Mouse (Mus musculus): ENCODE measurements around the gene 3830406C13Rik.
A peak's percentile ranks its signal among the peaks of the same experiment; 100 is the strongest.
"Not testable (repeated sequence)": the region's sequence is repeated elsewhere in the genome, so short reads cannot be mapped to it uniquely, and the experiment has no call there.

The 3830406C13Rik gene

DNA sequence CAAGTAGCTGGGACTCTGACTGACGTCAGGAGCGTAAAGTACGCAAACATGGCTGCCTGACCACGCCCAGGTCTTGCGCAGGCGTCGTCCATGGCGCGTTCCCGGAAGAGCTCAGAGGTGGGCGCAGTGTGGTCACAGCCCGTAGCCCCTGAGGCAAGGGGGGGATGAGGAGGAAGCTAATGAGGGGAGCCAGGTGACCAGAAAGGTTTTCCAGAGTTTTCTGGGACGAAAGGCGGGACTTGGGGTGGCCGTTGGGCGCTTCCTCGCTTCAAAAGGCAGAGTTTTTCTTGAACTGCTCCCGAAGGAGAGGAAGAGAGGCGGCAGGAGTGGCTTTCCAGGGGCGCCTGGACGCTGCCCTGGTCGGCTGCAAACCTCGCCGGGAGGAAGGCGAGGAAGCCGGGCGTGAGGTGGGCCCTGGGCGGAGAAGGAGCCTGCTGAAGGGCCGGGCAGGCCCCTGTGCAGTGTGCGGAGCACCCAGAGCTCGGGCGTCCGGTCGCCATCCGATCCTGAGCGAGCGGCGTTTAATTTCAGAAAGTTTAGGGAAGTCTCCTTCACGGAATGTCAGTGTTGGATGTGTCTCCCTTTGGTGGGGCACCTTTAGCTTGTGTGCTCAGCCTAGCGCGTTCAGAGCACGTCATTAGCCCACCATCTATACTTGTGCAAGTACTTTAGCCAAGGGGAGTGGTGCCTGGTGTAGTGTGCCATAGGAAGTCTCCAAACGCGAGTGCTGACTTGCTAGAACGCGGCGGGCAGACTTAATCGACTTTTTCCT lies at the start of gene 3830406C13Rik:
Gene 3830406C13Rik (plus strand): TSS at position 33 of the 772 bp plus-strand sequence.
- DNase-seq (ENCODE audit: low spot score): peak; percentile 90

DNA sequence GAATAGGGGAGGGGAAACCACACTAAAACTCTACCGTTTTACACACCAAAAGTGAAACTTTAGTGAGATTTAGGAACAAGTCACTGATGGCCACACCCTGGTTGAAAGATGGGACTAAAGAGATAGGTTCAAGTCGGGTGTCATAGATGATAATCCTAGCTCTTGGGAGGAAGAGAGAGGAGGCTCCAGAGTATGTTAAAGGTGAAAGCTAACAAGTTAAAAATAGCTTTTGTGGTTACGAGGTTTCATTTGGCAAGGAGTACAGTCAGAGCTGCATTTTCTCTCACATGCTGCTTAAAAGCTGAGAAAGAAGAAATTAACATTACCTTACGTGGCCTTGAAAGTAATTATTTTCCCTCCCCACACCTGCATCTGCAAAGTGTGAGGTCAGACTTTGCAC lies 40.2 kb upstream of the 3830406C13Rik start:
- no peak for DNase-seq (ENCODE audit: low spot score)

DNA sequence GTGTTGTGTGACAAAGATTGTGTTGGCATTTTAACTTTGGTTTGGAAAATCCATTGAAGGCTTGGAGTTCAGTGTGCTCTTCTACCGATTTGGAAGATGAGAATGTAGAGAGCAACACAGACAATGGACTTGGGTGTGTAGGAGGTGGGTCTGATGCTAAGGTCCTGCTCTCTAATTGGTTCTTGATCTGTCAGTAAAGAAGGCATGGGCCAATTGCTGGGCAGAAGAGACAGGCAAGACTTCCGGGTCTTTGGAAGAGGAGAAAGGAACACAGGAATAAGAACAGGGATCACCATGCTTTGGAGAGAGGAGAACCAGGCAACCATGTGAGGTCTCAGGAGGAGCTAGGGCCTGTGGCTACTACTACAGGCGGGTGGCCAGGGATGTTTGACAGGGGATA lies 7.9 kb upstream of the 3830406C13Rik start:
- DNase-seq (ENCODE audit: low spot score): no peak

DNA sequence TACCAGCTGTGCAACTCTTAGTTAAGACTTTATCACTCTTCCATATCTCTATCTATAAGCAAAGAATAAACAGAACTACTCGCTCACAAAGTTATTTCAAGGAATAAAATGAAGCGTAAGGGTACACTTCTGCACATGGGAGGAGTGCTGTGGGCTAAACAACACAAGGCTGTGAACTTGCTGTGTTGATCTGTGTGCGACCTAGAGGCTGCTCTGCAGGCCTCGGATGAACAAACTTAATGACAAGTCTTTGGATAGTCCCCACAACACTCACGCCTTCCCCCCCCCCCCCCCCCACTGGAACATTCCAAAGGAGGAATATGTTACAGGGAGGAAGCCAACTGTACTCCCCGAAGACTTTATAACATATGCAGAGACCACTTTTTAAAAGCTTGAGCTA lies 332 bp upstream of the 3830406C13Rik start, which contains the start of gene Gm49355:
Gene Gm49355 (plus strand): TSS at position 336 of the 400 bp plus-strand sequence.
- DNase-seq (ENCODE audit: low spot score): no peak

DNA sequence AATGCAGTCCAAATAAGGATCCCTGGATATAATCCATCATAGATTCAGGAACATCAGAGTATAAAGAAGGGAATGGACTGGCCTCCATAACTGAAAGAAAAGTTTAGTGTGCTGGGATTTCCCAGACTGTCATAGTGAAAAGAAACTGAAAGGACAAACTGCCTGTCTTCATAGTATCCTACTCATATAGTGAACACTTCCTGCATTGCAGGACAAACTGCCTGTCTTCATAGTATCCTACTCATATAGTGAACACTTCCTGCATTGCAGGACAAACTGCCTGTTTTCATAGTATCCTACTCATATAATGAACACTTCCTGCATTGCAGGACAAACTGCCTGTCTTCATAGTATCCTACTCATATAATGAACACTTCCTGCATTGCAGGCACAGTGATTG lies 5.8 kb downstream of the 3830406C13Rik start:
- not testable (repeated sequence) for DNase-seq (ENCODE audit: low spot score)

DNA sequence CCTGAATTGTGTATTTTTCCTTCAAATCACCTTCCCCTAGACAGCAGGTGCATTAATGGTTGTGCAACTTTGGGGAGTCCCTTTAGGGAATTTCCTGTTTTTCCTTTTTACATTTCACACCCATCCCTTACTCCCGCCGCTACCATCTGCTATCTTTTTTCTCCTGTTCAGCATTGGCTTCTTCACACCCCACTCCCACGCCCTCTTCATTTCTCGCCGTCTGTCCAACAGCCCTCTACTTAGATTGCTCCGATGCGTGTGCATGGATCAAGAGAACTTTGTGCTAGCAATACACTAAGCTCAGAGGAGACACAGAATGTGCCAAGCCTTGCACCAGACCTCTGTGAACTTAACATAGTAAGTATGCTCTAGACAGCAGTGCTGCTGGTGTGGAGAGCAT lies 12.4 kb downstream of the 3830406C13Rik start:
- no peak for DNase-seq (ENCODE audit: low spot score)

DNA sequence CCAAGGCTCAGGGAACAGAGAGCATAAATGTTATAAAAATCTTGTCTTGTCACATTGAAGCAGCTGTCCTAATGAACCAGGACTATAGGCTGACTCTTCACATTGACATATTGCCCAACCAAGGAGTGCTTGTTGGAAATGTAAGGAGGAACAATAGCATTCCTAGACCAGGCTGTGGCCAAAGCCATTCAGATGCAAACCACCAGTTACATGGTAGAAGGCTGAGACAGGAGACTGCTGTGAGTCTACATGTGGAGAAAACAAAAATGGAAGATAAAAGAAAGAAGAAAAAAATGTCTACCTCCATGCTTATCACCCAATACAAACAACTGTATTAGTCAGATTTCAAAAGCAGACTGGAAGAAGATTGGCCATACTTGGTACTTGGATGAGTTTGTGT lies 15.2 kb downstream of the 3830406C13Rik start:
- DNase-seq (ENCODE audit: low spot score): no peak

DNA sequence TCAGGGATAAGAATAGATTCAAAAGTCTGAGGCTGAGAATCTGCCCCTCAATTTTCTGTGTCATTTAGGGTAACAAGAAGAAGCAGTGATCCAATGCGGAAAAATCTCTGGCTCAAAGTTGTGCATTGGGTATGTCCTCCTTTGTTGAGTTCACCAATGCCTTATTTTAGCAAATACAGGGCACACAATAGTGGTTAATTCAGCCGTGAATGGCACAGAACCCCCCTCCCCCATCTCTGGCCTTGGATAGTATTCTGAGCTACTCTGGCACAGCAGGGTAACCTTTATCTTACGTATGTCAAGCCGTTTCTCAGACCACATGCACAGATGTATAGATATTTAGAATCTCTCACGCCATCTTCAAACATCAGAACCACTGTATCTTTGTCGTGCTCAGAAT lies 15.7 kb downstream of the 3830406C13Rik start:
- DNase-seq (ENCODE audit: low spot score): peak; percentile 44

DNA sequence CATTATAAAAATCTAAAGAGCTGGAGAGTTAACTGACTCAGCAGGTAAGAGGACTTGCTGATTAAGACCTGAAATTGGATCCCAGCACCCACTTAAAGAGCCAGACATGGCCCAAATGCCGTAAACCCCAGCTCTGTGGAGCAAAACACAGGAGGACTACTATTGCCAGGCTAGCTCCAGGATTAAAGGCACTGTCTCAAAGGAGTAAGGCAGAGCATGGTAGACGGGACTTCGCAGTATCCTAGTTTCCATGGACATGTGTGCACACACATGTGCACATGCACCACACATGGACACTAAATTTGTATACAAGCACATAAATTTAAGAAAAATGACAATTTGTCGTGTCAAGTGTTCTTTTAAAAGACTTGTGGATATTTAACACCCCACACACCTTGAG lies 16.3 kb downstream of the 3830406C13Rik start:
- no peak for DNase-seq (ENCODE audit: low spot score)

DNA sequence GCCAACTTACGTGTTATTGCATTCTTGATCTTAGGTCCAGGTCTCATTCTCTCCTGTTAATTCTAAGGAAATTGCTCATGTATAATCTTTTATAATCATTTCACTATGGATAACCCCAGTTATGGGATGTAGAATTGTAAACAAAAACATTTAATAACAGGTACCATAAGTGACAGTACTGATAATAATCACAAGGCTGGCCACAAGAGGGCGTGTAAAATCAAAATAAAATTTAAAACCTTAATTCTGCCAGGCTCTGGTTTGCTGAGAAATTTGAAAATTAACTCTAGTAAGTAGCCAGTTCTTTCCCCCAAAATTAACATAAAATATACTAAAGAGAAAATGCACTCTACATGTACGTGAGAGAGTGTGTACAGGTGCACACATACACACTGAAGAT lies 16.7 kb downstream of the 3830406C13Rik start:
- peak; percentile 70 for DNase-seq (ENCODE audit: low spot score)

DNA sequence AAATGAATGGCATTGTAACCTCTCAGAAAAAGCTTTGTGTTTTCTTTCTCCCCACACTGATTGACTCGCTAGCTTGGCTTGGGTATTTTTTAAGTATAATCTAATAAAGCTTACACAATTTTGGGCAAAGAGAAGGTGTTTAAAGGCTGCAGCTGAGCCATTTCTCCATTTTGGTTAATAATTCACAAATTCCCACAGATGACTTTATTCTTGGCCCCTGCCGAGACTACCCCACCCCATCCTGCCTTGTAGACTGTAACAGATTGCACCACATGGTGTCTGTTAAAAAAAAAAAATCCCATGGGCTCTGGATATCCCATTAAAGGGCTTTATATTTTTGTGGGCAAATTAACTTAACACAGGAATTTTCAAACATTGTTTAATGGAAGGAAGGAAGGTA lies 19.1 kb downstream of the 3830406C13Rik start:
- DNase-seq (ENCODE audit: low spot score): no peak

DNA sequence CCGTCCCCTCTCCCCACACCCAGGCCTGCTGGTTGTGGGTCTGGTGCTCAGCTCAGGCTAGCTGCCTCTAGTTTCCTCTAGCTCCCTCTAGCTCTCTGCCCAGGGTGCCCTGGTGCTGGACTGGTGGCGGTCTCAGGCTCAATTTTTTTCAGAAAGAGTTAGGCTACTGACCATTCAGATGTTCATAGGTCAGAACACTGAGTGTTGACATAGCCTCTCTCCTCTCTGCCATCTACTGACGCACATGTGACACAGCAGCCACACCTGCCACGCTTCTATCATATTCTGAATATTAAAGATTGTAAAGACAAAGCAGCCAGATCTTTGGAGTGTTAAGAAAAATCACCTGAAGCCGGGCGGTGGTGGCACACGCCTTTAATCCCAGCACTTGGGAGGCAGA lies 49.6 kb downstream of the 3830406C13Rik start:
- no peak for DNase-seq (ENCODE audit: low spot score)

DNA sequence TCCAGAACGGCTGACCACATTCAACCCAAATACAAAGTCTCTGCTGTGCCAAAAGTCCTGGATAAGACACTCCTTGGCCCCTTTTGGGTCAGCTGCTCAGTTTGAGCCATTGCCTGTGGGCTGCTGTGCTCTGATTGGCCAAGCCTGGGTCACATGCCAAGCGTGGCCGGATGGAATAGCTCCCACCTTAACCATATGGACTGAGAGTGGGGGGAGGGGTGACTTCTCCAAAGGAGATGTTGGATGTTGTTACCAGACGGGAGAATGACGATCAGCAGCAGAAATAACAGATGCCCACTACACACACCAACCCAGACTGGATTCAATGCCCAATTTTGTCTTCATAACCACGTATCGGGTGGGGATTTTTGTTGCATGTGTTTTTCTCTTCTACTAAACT lies 51.0 kb downstream of the 3830406C13Rik start:
- peak; percentile 47 for DNase-seq (ENCODE audit: low spot score)

DNA sequence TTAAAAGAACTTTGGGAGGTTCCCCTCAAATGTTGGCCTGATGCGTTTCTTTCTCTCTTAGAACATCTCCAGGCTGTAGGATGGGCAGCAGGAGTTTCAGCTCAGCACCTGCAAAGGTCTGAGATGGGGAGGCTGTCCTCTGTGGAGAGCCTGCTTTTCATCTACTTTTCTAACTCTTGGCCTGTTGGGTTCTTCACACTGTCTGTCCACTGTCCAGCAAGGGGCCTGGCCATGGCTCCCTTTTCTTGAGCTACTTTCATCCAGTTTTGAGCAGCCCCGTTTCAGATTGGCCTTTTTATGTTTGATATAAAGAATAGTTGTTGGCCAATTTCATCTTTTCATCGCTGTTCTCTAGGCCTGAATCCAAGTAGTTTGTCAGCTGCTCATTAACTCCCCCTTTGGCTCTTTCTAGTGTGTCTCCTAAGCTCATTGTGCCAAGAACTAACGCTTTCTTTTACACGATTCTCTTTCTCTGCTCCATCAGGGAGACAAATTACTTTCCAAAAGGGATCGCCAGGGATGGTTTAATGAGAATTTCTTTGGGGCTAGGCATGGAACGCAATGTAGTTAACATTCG lies 53.5 kb downstream of the 3830406C13Rik start:
- DNase-seq (ENCODE audit: low spot score): no peak

DNA sequence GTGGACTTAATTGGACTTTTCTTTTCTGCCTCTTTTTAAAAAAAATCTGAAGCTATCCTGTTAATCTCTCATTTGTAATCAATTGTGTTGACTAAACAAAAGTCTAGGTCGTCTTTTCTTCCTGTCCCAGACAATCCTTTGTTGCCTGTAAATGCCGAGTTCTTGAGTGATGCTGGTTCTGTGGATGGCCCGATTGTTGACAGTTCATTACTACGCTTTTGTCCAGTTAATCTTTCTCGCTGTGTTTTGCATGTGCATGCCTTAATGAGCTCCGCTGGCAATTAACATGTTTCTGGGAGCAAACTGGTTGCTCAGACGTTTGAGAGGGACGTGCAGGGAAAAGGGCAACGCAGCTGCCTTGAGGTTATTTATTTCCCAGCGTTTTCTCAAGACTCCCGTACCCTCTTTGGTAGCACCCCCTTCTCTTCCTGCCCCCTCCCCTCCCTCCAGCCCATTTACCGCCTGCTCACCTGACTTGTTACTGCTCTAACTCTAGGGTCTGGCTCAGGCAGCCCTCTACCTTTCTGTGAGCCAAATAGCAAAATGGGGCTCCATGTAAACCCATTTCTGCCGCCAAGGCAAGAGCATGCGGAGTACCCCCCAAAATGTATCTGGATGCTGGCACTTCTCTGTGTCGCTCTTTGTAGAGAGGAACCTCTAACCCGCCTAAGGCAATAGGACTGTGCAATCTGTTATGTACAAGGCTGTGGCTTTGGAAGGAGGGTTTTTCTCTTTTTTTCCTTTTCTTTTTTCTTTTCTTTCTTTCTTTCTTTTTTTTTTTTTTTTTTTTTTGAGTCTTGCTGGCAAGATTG lies 54.2 kb downstream of the 3830406C13Rik start:
- peak; percentile 83 for DNase-seq (ENCODE audit: low spot score)

DNA sequence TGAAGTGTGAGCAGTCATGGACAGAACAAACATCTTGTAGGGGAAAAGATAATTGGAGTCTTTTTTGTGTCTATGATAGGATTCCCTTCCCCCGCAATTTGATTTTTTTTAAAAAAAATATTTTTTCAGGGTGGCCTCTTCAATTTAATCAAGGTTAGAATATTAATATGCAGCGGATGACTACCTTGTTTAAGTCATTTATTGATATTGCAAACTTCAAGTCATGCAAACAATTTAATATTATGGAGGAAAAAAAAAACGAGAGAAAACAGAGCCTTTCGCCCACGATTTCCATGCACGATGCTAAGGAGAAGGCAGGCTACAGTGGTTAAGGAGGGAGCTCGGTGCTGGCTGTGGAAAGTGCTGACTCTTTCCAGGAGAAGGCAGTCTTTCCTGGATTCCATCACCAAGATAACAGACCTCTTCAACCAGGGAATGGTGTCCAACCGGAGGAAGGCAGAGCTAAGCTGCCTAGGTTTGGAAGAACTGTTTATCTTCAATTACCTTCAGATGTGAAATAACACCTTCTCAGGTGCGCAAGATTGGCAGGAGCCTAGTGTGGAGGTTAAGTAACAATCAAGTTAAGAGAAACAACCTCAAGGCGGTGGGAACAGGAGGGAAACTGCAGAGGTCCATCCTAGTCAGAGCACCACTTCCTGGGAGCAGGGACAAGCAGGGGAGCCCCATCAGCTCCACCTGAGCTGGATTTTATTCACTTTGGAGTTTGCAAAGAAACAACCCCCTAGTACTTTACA lies 55.0 kb downstream of the 3830406C13Rik start:
- DNase-seq (ENCODE audit: low spot score): no peak

DNA sequence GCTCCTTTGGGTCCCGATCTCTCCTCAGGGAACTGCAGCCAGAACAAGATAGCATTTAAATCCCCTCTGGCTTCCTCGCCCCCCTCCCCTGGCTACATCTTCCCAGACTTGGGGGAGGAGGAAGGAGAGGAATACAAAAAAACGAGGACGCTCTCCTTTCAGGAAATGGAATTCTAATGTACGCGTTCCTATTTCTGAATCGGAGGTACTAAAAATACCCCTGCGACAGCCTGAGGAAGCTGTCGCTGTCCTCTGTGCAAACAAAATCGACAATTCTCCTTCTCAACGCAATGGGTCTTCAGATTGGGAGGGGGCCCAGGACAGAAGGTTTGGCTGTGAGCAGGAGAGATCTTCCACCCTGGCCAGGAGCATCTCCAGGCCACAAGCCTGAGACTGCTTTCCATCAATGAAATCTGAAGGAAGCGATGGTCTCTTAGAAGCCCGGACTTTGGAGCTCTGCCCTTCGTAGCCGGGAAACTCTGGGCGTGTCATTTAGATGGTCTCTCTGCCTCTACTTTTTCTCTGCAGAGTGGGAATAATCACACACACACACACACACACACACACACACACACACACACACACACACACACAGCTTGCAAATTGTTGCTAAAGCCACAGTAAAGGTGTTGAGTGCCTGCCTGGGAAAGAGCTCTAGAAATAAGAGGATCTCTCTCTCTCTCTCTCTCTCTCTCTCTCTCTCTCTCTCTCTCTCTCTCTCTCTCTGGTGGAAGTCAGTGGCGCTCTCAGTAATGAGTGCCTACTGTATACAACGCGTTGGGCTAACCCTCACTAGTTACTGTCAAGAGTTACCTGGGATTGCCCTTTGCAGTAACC lies 56.5 kb downstream of the 3830406C13Rik start:
- peak; percentile 50 for DNase-seq (ENCODE audit: low spot score)

DNA sequence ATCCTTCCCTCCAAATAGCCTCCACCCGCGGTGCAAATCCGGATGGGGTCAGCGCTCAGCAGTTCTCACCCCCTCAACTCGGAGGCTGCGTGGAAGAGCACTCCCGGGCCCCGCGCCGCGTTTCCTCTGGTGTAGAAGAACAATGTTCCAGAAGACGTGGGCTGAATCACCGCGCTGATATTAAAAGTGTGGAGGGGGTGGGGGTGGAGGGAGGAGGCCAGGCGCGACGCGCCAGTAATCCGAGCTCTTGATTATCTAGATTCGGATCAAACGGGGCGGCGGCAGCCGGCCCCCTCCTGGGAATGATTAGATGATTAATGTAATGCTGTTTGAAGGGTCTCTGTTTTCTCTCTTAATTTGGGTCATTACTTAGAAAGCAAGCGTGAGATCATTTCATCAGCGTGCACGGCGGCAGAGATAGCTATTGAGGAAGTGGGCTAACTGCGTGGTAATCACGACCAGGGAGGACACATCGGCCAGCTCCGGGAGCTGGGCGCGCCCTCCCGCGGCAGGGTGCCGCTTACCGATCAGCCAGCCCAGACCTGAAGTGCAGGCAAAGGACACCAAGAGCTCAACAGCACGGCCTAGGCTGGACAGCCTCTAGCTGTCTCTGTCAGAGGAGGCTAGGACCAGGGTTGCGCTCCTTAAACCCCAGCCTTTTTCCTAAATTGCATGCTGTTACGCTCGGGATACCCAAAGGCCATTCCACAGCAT lies 57.3 kb downstream of the 3830406C13Rik start:
- DNase-seq (ENCODE audit: low spot score): peak; percentile 83

DNA sequence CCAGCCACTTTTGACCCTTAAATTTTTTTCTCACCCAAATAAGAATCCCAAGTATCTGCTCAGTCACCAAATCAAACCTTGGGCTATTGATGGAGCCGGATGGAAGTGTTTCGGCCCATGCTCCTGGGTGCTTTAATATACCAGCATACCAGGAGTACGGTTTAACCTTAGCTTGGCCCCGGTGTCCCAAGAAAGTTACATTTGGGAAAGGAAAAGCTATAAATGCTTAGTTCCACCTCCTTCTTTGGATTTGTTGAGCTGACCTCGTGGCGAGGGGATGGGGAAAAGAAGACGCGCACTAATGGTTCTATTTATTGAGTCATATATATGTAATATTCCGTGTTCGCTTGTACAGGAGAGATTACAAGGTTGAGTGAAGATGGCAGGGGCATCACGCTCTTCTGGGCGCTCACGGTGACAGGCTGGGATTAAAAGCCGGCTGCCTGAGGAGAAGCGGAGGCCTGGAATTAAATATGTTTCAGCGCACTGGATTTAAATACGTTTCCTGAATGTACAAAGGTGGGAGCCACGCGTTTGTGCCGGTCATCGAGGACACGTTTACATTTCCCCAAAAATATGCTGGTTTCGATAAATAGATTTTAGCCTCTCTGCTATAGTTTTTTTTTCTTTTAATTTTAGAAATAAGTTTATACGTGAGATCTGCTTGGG lies 58.0 kb downstream of the 3830406C13Rik start:
- DNase-seq (ENCODE audit: low spot score): peak; percentile 71
